Mouse (Mus musculus) monocyte, adult 2 months (primary cell): ENCODE results near the gene Gm21988.

Experiments
- DNase-seq, 2 experiments: peaks; one replicate each; pipeline ENCODE4 v3.0.0; 2022; ENCODE audit warnings: low spot score in 2 of 2, low read depth in 1 of 2

The Gm21988 gene

DNA sequence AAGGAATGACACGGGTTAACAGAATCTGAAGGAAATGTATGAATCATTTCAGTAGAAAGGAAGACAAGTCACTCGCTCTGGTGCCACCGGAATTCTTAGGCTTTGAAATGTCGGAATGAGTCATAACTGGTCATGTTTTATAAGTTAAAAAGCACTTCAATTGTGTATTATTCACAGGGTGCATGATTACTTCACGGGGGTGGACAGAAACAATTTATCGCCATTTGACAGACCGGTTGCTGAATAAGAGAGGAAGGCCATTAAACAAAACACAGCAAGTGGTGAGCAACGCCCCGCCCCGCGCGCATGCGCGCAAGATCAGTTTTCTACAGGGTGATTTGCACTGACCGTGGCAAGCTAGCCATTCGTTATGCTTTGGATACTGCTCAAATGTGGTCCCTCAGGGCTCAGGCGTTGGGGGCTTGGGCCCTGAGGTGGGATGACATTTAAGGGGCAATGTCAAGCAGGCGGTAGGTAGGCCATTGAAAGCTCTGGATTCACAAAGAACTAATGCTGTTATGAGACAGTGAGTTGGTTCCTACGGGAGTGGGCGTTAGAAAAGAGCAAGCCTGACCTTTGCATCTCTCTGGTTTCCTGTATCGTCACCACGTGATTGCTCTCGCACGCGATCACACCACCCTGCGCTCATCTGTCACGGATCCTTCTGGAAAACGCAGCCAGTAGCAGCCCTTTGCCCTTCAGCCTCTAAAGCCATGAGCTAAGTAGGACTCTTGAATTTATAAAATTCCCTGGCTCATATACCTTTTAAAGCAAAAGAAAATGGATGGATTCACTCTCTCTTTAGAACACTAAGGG is 50.1 kb downstream of the Gm21988 start:
- no peak for DNase-seq
